Mouse (Mus musculus): ENCODE results near the gene Ifnl3.

Gene Ifnl3

GRCm38 (mm10) chr7:28547154-28547553 is 24.5 kb downstream of the Ifnl3 start, which contains the start of gene Nccrp1:
Gene Nccrp1, minus strand, starts transcription at chr7:28547254.
- DNase-seq, result no peak

- no peak for DNase-seq
These were observed 25.0 kb downstream of the Ifnl3 start for GRCm38 (mm10) chr7:28547628-28548027.

GRCm38 (mm10) chr7:28553076-28553475 is 30.4 kb downstream of the Ifnl3 start:
- no peak for DNase-seq

- DNase-seq, result no peak
These were observed 33.4 kb downstream of the Ifnl3 start for GRCm38 (mm10) chr7:28555939-28556535.

- DNase-seq, result no peak
These were observed 34.4 kb downstream of the Ifnl3 start for GRCm38 (mm10) chr7:28557069-28557468.

- DNase-seq, result no peak
These were observed 35.1 kb downstream of the Ifnl3 start for GRCm38 (mm10) chr7:28557708-28558107.

- DNase-seq, result peak; percentile 76
These were observed 35.9 kb downstream of the Ifnl3 start for GRCm38 (mm10) chr7:28558486-28558885.

- no peak for DNase-seq
These were observed 38.2 kb downstream of the Ifnl3 start for GRCm38 (mm10) chr7:28560856-28561255.

- DNase-seq, result no peak
These were observed 39.3 kb downstream of the Ifnl3 start for GRCm38 (mm10) chr7:28561967-28562366.

- DNase-seq, result no peak
These were observed 39.7 kb downstream of the Ifnl3 start for GRCm38 (mm10) chr7:28562371-28562770.

GRCm38 (mm10) chr7:28562951-28563350 is 40.3 kb downstream of the Ifnl3 start:
- DNase-seq, result no peak

- DNase-seq, result no peak
These were observed 42.8 kb downstream of the Ifnl3 start for GRCm38 (mm10) chr7:28565407-28565806.

- no peak for DNase-seq
These were observed 44.9 kb downstream of the Ifnl3 start for GRCm38 (mm10) chr7:28567539-28567938.

GRCm38 (mm10) chr7:28568253-28568652 is 45.6 kb downstream of the Ifnl3 start:
- DNase-seq, result peak; percentile 80

- DNase-seq, result peak; percentile 93
These were observed 47.8 kb downstream of the Ifnl3 start for GRCm38 (mm10) chr7:28570291-28570981.

- DNase-seq, result peak; percentile 72
These were observed 48.5 kb downstream of the Ifnl3 start for GRCm38 (mm10) chr7:28570982-28571682.

- no peak for DNase-seq
These were observed 50.1 kb downstream of the Ifnl3 start for GRCm38 (mm10) chr7:28572689-28573088.

GRCm38 (mm10) chr7:28573236-28573635 is 50.6 kb downstream of the Ifnl3 start:
- no peak for DNase-seq

Data from lung, postnatal 14 days (tissue).